In the genomic region with DNA sequence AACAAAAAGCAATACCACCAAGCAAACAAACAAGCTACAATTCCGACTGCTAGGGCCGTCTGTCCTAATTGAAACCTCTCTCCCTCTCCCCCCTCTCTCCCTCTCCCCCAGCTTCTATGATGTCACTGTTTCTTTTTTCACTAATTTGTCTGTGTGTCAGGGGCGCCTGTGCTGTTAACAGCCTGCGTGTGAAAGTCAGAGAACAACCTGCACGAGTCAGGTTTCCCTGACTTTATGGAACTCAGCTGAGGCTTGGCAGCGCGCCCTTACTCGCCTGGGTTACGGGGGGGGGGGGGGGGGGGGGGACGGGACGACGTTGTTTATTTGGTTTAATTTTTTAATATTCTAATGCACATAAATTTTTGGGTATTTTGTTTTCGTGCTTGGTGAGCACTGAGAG, we compare ENCODE assay signal across 17 mouse cellular contexts. TPM values are rescaled to one million over a fixed set of nuclear protein-coding genes. Genes with fewer than 3 reads are reported as not detected.
DNase-seq lines count a peak whose midpoint lies in the region; ATAC-seq and TF ChIP-seq lines count a peak whose summit lies in the region.
"Had no signal": no experiment of that assay in that cellular context is flagged by ENCODE, and none has a peak within 500 bp of the region (broad histone marks: within the 10 kb centered on the region; RNA-seq: fewer than 3 reads in every experiment).

No protein-coding gene starts in this region.

- 0 out of 2 replicates have a peak overlapping the region, but pooled peaks have one; percentile 18 for H3K9ac ChIP-seq in heart, embryonic 15.5 days
- no peak overlapping the region for H3K9ac ChIP-seq in liver, postnatal 0 days (replicated peaks)
- H3K9ac ChIP-seq in liver, embryonic 11.5 days (ENCODE audit: low read depth, low read length), result no peak overlapping the region
- H3K9ac ChIP-seq: embryonic facial prominence, embryonic 13.5 days; lung, embryonic 15.5 days had no signal

- H3K9me3 ChIP-seq in heart, embryonic 15.5 days (replicated peaks), result no peaks in the 10 kb centered on the region
- no peaks in the 10 kb centered on the region for H3K9me3 ChIP-seq in liver, postnatal 0 days (ENCODE audit: low read length)
- no peaks in the 10 kb centered on the region for H3K9me3 ChIP-seq in liver, embryonic 11.5 days (ENCODE audit: control insufficient read depth, low read length)
- H3K9me3 ChIP-seq: embryonic facial prominence, embryonic 13.5 days; lung, embryonic 15.5 days; megakaryocyte, embryonic 14.5 days had no signal

- DNase-seq in cerebellum, adult 9-11 months, result peak; percentile 21
- DNase-seq in heart, adult 11 months, result no peak
- DNase-seq in liver, postnatal 0 days, result no peak
- no peak for DNase-seq in liver, embryonic 11.5 days (ENCODE audit: low spot score)
- DNase-seq in naive thymus-derived CD4-positive, alpha-beta T cell, adult 2 months (ENCODE audit: low read depth), result peak; percentile 43
- DNase-seq in left cerebral cortex, adult 18-20 months (ENCODE audit: low spot score in 2 of 2), result no peak
- DNase-seq: adrenal gland, postnatal 36 days; gastrocnemius, postnatal 36 days; liver; right cerebral cortex, postnatal 14 days had no signal

- 39% methylated on average over 13 of the region's 13 CpGs for WGBS in heart, embryonic 15.5 days
- WGBS in liver, postnatal 0 days (ENCODE audit: insufficient replicate concordance), result 62% methylated on average over 13 of the region's 13 CpGs
- WGBS in liver, embryonic 11.5 days, result 67% methylated on average over 11 of the region's 13 CpGs

- H3K36me3 ChIP-seq in heart, embryonic 15.5 days, result no peaks in the 10 kb centered on the region
- no peaks in the 10 kb centered on the region for H3K36me3 ChIP-seq in liver, postnatal 0 days (replicated peaks; ENCODE audit: insufficient read depth, low read length)
- H3K36me3 ChIP-seq in liver, embryonic 11.5 days (ENCODE audit: control insufficient read depth, insufficient read depth, low read length), result no peaks in the 10 kb centered on the region
- H3K36me3 ChIP-seq: embryonic facial prominence, embryonic 13.5 days; lung, embryonic 15.5 days had no signal

- TF ChIP-seq CTCF in liver, postnatal 0 days (IDR thresholded peaks at IDR 0.05; ENCODE audit: low read depth), result no peak

- peak overlapping the region; percentile 64 for H3K27ac ChIP-seq in heart, embryonic 15.5 days
- peak overlapping the region; percentile 34; the same call in 1 of the 2 replicates for H3K27ac ChIP-seq in liver, postnatal 0 days (ENCODE audit: low read depth)
- H3K27ac ChIP-seq in liver, embryonic 11.5 days (ENCODE audit: low read depth, low read length), result no peak overlapping the region
- H3K27ac ChIP-seq: embryonic facial prominence, embryonic 13.5 days; lung, embryonic 15.5 days had no signal

- ATAC-seq in cerebellum, adult (ENCODE audit: insufficient number of reproducible peaks, low FRiP score, low TSS enrichment), result no peak
- no peak for ATAC-seq in heart, embryonic 15.5 days (replicated peaks; ENCODE audit: insufficient number of reproducible peaks, insufficient read depth, low FRiP score, low read depth)
- ATAC-seq in liver, postnatal 0 days, result no peak
- ATAC-seq in liver, embryonic 11.5 days (replicated peaks; ENCODE audit: low FRiP score), result no peak
- ATAC-seq: intestine, postnatal 0 days; midbrain, embryonic 16.5 days had no signal

- H3K27me3 ChIP-seq in heart, embryonic 15.5 days, result no peaks in the 10 kb centered on the region
- no peaks in the 10 kb centered on the region for H3K27me3 ChIP-seq in liver, postnatal 0 days (ENCODE audit: insufficient read depth, low read length)
- no peaks in the 10 kb centered on the region for H3K27me3 ChIP-seq in liver, embryonic 11.5 days (replicated peaks; ENCODE audit: control insufficient read depth, insufficient read depth, low read length)
- H3K27me3 ChIP-seq: embryonic facial prominence, embryonic 13.5 days; lung, embryonic 15.5 days; megakaryocyte, embryonic 14.5 days had no signal

- TF ChIP-seq EP300 in liver, postnatal 0 days (IDR thresholded peaks at IDR 0.05; ENCODE audit: low read depth), result no peak

- H3K4me1 ChIP-seq in heart, embryonic 15.5 days (replicated peaks), result peaks cover 63% of the 10 kb centered on the region
- peaks cover 24% of the 10 kb centered on the region for H3K4me1 ChIP-seq in liver, postnatal 0 days (ENCODE audit: insufficient read depth)
- H3K4me1 ChIP-seq in liver, embryonic 11.5 days (replicated peaks; ENCODE audit: control insufficient read depth, insufficient read depth, low read length), result peaks cover 45% of the 10 kb centered on the region

- H3K4me2 ChIP-seq in heart, embryonic 15.5 days, result no peak overlapping the region
- no peak overlapping the region for H3K4me2 ChIP-seq in liver, postnatal 0 days (ENCODE audit: low read depth, low read length)
- no peak overlapping the region for H3K4me2 ChIP-seq in liver, embryonic 11.5 days
- H3K4me2 ChIP-seq: embryonic facial prominence, embryonic 13.5 days; lung, embryonic 15.5 days had no signal

- H3K4me3 ChIP-seq in heart, embryonic 15.5 days, result no peak overlapping the region
- H3K4me3 ChIP-seq in liver, postnatal 0 days (ENCODE audit: low read depth, low read length), result no peak overlapping the region
- H3K4me3 ChIP-seq in liver, embryonic 11.5 days (ENCODE audit: low read depth, low read length), result no peak overlapping the region
- H3K4me3 ChIP-seq: embryonic facial prominence, embryonic 13.5 days; lung, embryonic 15.5 days had no signal

RNA-seq across cellular contexts. Expression of a gene that starts 5.5 kb away (rescaled TPM):
- polyA plus RNA-seq in heart, embryonic 15.5 days (2015; fragmentation: Nextera tagmentation; extraction: Ambion mirVana), result 16.0 and 21.8 TPM in 2 replicates
- 4.1 and 4.5 TPM in 2 replicates for polyA plus RNA-seq in liver, postnatal 0 days (2015; fragmentation: Nextera tagmentation; extraction: Ambion mirVana)
- 19.3 and 20.6 TPM in 2 replicates for polyA plus RNA-seq in liver, embryonic 11.5 days (2014; fragmentation: Nextera tagmentation; extraction: Ambion mirVana)
- total RNA-seq in left cerebral cortex, adult 18-20 months (2021), result 100 to 1,000 TPM in 1 of 2 experiments, 10 to 100 TPM in 1; 97.8 to 101 TPM

RNA-seq across cellular contexts. Expression of a gene that starts 15.8 kb away (rescaled TPM):
- 26.4 and 31.0 TPM in 2 replicates for polyA plus RNA-seq in heart, embryonic 15.5 days (2015; fragmentation: Nextera tagmentation; extraction: Ambion mirVana)
- 9.2 and 9.8 TPM in 2 replicates for polyA plus RNA-seq in liver, postnatal 0 days (2015; fragmentation: Nextera tagmentation; extraction: Ambion mirVana)
- 17.3 and 21.5 TPM in 2 replicates for polyA plus RNA-seq in liver, embryonic 11.5 days (2014; fragmentation: Nextera tagmentation; extraction: Ambion mirVana)
- 10 to 100 TPM; 42.9 to 45.1 TPM for total RNA-seq in left cerebral cortex, adult 18-20 months (2021)

Comparison
In these comparisons a context has a peak if more than half of its experiments do, and no peak if none do; other contexts are left out.
1. DNase-seq: peak in cerebellum, adult 9-11 months (single experiment) and naive thymus-derived CD4-positive, alpha-beta T cell, adult 2 months (single experiment); none in heart, adult 11 months (single experiment), liver, postnatal 0 days (single experiment), liver, embryonic 11.5 days (single experiment) and left cerebral cortex, adult 18-20 months (0 of 2).